Mouse (Mus musculus): ENCODE measurements at regions not wholly inside any gene's neighbourhood (a gene's known extent, or its start where the extent isn't known, plus 50 kb on each side); places are given as distances from the start of the nearest gene placed in this dataset.

DNA sequence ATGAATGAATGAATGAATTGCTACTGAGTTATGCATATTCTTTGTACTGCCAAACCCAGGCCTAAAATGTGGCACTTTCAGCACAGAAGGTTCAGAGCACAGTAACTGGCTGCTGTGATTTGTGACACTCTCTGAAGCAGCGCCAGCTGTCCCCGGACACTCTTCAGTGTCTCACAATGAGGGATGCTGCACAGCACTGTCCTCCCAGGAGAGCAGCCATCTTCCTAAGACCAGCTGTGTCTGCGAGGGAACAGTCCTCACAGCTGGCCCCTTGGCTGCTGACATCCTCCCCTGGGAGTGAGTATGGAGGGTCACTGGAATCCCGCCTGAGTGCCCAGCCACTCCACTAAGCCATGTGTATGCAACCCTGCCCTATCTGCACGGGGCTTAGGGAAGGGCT is 265.9 kb upstream of the Zfp637 start:
- DNase-seq: no peak

DNA sequence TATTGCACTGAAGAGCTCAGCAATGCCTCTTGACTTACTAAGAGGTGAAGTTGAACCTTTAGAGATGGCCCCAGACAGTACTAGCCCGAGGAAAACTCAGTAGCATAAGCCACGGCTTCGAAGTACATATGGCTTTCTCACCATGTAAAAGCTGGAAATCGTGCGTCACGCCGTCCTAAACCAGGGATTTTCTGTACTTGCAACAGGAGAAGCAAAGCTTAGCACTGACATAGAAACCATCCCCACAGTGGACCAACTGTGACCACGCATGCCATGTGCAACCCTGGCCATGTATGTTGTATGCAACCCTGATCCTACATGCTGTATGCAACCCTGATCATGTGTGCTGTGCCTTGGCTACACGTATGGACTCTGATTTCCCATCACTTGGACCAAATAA is 265.0 kb upstream of the Zfp637 start:
- DNase-seq: no peak

DNA sequence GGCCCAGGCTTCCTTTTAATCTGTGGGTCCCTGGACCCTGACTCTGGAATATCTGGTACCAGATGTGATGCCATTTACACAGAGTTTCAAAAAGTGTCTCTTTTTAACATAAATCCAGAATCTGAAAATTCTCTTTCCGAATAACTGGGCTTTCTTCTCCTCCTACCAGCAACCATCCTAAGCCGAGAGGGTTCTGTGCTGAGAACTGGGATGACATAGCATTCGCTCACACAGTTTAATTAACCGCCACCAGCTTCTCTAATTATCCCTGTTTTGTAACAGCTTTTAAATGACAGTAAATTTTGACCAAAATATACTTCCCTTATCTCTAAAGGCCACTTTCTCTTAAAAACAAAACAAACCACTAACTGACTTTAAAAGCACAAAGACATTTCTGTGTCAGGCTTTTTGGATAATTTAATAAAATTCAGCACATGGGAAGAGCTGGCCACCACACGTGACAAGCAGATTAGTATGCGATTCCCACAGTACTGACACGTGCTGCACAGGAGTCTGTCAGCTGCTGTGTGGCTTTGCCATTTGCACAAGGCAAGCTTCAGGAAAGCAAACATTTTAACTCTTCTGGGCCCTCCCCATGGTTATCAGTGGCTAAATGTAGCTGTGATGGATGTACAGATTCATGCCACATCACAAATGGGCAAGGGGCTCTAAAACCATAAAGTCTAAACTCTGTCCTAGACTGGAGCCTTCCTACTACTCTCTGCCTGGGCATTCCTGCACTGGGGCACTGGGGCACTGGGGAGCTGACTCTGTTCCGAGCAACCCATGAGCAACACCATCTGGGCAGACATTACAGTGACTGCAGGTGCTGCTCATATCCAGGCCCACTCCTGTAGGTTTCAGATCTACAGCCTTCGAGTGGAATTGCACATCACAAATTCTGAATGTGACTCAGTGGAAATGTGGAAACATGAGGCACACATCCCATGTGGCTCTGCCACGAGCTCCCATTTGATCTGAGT is 263.1 kb upstream of the Zfp637 start:
- no peak for DNase-seq

DNA sequence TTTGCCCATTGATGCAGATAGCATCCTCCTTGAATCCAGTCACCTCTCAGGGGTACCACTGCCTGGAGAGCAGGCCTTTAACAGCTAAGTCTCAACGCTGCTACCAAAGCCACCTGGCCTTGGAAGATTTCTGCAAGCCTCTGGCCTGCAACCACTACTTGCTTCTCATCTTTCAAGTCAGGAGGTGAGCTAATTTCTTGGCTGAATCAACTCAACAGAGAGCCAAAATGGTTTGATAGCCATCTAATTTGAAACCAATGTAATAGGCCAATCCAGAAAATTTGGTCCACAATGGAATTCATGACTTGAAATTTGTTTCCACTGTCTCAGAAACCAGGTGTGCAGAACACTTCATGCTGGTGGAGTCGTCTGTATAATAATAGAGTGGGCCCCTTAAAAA is 260.0 kb upstream of the Zfp637 start:
- no peak for DNase-seq

DNA sequence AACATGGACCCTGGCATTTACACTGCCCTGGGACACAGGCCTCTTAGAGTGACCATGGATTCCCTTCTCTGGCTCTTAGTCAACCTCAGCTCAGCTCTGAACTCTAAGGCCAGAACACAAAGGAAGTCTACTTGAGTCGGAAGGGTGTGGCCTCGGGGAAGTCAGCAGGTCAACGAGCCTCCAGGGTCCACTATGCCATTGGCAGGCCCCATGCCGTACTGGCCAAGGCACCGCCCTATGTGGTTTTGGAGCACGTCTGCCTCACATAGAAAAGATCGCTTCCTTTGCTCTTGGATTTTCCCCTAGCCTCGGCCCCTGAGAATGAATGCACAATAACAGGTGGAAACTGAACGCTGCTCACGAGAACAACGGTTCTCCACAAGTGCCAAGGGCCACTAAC is 257.9 kb upstream of the Zfp637 start:
- no peak for DNase-seq

DNA sequence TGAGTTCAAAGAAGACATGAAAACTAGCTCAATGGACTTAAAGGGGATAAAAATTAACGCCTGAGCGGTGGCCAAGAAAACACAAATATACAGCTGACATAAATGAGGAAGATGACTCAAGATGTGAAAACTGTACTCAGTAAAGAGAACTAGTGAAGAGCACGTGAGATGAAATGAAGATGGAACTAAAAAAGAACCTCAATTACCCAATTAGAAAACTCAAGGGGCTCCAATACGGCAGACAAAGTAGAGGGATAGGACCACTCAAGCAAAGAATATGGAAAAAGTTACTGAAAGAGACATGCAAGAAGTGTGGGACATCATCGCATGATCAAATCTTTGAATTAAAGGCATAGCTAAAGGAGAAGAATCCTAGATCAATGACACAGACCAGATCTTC is 256.4 kb upstream of the Zfp637 start:
- DNase-seq: no peak

DNA sequence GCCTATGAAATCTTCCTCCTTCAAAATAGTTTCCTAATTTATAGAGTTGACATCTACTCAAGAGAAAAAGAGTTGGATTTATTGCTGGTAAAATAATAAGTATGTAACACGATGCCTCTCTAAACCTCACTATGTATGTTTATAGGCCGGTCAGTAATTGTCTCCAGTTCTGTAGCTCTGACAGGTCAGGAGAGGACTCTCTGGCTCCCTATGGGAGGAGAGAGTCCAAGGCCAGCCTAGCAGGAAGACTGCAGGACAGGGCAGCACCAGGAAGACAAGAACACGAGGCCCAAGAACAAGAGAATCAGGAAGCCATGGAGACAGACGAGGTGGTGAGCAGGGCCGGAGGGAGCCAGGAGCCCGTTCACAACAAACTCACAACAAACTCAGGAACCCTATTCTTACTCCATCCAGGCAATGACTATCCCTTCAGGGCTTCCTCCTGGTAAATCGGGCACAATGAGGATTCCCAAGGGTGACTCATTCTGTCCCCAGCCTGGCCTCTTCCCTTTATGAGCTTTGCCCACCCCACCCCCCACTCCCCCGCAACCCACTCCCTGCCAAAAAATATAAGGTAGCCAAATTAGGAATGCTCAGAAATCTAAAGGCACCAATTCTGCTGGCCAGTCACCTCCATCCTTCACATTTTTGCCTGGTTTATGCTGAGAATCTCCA is 244.7 kb upstream of the Zfp637 start:
- DNase-seq: no peak

DNA sequence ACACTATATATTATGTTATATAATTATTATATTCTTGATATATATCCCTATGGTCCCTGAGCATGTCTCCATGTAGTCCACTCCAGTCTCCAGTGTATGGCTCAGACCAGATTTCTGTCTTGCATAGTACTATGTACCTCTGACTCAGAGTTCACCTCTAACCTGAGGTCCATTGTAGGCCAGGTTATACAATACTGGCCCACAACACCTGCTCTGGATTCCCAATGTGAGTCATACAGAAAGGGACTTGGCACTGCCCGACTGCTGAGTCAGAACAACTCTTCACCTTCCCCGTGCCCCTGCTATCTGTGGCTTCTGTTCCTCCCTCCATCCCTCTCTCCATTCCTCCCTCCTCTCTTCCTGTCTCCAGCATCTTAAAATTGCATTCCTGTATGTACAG is 236.1 kb upstream of the Zfp637 start:
- DNase-seq: no peak

DNA sequence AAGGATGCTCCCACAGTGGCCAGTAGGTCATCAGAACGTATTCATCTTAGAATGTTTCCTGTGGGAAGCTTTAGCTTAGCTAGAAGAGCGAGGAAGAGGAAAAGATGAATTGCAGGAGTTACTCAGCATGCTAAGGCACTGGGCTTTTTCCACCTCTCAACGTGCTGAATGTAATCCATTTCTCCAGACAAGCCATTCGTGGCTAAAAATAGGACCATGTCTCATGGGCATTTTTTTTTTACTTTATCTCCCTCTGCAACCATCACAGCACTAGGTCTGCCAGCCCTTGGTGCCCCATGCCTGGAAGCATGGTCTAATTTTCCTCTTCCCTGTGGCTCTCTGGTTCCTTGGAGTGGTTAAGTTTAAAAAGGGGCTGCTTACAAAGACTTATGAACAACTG is 235.3 kb upstream of the Zfp637 start:
- DNase-seq: no peak

DNA sequence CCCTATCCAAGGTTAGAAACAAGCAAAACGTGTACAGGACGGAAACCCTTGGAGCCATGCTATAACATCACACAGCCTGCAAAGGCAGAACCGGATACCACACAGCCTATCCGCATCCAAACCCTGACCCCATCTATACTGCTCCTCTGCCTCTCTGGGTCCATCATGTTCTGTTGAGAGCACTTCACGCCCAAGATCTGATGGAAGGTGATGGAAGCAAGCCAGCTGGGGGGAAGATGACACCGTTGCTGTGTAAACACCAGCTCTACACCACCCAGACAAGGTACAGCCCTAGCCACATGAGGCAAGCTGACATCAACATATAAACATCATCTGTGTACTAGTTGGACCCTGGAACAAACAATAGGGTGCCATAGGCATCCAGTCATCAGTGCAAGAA is 234.8 kb upstream of the Zfp637 start:
- no peak for DNase-seq

DNA sequence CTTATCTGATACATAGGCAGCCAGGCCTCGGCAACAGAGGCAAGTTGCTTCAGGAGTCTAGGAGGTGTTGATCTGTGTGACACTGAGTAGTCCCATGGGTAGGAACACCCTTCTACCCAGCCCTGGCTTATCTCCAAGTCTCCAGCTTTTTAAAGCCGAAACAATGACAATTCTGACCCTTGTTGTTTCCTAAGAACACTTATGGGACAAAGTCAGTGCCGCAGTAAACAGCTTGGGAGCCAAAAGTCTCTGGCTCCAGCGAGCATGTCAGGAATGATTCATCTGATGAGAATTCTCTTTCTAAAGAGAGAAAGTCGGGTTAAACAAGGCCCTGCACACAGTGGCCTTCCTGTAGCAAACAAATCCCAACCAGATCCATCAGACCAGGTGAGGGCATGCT is 234.0 kb upstream of the Zfp637 start:
- no peak for DNase-seq

DNA sequence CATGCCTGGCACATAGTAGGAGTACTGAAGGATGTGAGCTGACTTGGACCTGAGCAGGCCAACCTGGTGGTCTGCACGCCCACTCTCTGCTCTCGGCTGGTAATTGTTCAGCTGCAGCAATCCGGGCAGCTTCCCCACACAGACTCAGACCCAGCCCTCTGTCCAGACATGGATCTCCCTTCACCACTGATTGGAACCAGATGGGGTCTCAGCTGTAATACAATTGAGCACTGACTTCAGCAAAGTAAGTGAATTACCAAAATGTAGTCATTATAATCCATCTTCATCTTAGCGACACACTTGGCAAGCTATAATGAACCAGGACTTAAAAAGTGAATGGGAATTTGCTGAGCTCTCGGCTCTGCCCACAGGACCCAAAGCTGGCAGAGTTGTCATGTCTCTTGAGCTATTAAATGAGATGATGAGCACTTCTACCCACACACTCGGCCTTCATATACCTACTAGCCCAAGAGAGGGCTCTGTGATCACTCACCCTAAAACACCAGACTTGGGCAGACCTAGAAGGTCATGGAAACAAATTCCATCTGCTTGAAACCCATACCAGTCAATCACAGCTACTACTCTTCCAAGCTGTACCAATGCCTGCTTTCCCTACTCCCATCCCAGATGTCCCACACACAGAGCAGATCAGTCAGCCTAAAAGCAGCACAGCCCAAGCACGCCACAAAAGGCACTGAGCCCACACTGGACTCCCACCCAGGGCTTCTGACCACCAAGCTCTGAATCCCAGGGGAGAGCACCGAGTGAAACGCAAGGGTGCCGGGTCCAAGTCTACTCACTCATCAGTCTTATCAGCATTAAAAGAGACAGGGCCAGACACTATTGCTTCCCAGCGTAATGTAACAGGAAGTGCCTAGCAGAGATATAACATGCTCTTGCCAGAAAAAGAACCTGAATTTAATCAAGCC is 231.2 kb upstream of the Zfp637 start:
- DNase-seq: no peak

DNA sequence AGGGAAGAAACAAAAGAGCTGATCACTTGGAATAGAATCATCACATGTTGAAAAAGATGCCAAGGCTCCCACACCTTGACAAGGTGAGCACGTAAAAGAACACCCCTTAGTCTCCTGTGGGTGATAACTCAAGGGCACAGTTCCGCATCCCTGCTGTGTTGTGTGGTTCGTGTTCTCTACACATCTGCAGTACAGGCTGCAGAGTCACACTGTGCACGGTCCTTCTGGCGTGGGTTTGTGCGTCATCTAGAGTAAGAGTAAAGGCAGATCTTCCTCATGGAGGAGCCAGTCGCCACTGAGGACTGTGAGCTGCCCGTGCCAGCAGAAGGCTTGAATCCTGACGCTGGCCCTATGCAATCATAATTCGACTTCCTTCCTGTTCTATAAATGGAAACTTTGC is 229.7 kb upstream of the Zfp637 start:
- DNase-seq: no peak

DNA sequence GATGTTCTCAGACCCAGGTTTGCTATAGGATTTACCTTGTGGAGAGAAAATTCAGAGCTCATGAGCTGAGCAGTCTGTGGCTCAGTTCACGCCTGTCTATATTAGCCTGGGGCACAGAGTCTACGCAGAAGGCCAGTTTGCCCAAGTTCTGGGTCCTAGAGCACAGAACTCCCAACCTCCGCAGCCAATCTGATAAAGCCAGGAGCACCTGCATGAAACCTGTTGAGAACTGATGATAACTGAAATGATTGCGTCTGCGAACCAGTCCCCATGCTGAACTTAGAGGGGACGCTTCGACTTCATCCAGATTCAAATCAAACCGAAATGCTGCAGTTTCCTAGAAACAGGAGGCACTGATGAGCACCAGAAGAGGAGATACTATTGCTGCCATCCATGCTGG is 229.0 kb upstream of the Zfp637 start:
- DNase-seq: no peak

DNA sequence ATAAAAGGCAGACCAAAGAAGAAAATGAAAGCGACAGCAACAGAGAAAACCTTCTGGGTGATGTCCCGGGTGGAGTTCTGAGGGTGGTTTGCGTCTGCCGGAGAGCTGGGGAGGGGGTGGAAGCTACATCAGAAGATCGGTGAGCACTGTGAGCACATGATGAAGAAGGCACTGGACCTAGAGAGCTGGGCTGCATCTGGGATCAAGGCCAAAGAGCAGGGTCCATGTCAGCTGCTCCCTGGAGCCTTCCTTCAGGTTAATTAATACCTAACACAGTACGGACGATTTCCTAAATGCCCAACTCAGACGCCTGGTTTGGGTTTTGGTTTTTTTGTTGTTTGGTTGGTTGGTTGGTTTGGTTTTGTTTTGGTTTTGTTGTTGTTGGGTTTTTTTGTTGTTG is 228.6 kb upstream of the Zfp637 start:
- DNase-seq: no peak

DNA sequence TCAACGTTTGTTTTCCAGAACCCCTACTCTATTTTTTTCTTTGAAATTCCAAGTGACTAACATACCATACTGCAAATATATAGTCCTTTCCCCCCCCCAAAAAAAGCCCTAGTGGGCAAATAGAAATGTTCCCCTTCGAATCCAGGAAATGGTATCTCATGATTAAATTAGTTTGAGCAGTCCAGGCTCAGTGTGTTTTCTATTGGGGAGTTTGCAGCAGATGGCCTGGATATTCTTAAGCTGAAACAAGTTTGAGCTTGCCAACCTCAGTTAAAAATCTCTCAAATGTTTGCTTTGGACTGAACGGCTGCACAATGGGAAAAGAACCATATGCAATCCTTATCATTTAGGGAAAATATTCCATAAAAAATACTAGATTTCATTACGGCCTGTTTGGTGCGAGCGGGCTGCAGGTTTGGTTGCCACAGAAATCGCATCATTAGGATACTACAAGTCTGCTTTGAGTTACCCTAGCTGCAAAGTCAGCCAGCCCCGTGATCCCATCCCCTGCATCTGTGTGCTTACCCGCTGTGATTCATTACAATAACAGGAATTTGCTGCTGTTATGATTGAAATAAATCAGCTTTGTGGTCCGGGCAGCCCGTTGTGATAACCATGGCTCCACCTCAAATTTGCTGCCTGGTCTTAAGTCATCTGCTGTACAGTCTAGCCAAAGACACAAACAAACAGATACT is 227.2 kb upstream of the Zfp637 start:
- no peak for DNase-seq

DNA sequence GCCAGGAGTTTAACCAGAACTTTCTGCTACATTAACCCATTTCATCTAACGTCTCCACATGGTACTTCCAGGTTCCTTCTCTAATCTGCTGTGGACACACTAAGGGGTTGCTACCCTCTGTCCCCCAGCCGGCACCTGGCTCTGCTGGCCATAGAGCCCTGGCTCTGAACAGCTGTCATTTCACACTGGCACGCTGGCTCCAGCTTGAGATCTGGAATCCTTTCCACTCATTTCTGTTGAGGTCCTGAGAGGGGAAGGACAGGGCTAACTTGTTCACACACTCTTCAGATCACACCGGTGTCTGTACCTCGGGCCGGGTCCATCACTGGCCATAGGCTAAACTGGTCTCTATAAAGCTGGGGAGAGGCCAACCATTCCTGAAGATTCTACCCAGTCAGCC is 226.6 kb upstream of the Zfp637 start:
- DNase-seq: no peak

DNA sequence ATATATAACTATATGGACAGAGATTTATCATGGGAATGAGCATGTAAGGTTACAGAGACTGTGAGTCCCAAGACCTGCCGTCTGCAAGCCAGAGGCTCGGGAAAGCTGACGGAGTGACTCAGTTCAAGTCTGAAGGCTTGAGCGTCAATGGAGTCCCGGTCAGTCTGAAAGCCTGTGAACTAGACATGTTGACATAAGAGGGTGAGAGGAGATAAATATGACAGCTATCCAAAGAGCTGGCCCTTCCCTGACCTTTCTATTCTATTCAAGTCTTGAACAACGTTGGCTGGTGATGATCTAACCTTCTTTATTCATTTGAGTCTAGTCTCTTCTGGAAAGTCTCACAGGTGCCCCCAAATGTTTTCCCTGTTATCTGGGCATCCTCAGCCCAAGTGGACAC is 223.8 kb upstream of the Zfp637 start:
- no peak for DNase-seq

DNA sequence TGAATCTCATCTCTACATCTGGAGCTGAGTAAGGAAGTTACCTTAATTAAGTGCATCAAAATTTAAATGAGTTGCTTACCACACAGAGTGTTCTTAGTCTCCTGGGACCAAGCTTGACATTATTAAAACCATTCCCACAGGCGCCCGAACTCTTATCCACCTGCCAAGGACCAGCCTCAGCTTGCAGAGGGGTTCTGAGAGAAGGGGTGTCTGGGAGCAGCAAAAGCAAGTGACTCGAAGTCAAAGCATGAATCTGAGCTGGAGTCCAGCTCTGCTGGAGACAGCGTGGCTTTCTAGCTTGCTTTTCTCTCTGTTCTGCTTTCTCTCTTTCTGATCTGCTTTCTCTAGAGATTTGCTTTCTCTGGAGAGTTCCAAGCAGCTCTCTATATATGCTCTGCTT is 223.0 kb upstream of the Zfp637 start:
- no peak for DNase-seq

DNA sequence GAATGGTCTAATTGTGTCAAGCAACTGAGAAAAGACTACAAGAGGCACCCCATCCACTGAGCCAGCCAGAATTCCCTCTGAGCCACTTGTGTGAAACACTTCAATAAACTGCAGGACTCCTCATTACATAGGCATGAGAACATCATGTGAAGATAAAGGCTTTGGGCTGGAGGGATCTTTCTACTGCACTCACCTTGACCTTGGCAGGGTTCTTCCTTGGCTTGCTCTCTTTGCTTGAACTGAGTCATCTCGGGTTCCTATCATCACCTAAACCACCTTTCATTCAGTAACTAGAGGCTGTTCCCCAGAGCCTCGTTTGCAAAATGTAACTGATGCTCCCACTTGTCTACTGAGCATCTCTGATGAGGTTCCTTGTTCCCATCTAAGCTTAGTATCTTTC is 221.4 kb upstream of the Zfp637 start:
- no peak for DNase-seq

DNA sequence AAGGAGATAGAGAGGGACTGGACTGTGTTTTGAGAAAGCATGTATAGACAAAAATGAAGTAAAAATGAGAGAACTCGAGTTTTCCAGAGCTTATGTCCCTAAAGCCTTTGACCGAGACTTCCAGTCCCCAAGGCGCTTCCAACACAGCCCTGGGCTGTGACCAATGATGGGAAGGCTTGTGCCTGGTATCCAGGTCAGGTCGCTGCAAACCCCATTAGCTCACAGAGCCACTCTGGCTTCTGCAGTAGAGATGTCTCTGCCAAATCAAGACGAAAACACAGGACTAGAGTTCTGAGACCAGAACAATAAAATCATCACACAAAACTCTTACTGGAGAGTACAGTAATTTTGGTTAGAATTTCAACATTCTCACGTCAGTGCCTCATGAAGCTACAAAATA is 218.5 kb upstream of the Zfp637 start:
- no peak for DNase-seq

DNA sequence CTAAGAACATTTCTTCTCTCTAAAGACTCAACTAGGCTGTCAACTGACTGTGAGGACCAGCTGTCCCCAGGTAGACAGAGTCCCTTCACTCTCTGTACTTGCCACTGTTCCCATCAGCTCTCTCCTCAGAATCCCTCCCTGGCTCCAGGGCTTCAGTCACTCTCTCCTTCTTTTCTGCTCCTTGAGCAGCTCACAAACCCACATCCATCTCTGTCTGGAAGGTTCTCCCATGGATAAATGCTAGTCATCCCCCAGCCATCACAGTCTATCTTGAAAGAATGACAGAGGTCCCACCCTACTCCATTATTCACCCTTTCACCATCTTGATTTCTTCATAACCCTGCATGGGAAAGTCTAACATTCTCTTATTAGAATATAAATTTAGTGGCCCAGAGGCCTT is 218.0 kb upstream of the Zfp637 start:
- DNase-seq: no peak

DNA sequence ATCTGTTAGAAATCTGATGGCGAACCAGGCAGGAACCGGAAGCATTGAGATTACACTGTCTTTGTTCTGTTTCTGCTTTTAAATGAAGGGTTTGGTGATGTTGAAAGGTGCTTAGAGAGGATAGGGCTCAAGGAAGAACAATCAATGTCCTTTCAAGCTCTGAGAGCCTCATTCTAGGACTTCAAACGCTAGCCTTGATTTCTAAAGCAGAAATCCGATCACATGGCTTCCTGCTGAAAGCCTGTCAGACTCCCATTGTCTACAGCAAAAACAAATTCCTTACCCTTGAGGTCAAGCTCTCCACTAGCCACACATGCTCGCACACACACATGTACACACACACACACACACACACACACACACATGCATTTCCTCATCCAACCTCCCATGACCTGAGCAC is 215.3 kb upstream of the Zfp637 start:
- DNase-seq: no peak
